Mouse (Mus musculus) heart, postnatal 0 days (tissue): ENCODE data around the gene Slc4a3. TPM values are rescaled to one million over a fixed set of nuclear protein-coding genes. Genes with fewer than 3 reads are reported as not detected.

Experiments
- ATAC-seq: fragments of 200-750 bp; cut with Nextera tagmentation; 2 replicates; pipeline ENCODE4 v1.8.0; 2017; ENCODE audit warnings: low read depth, moderate number of reproducible peaks, moderate library complexity; ENCODE audit not compliant: insufficient read depth
- DNase-seq: peaks from one replicate; pipeline ENCODE4 v3.0.0-alpha.2; 2016; ENCODE audit warnings: low spot score
- H3K27ac ChIP-seq: fragments of 300-500 bp; sonication (generic); 2 replicates; pipeline ENCODE4 v1.5.1; 2014; ENCODE audit warnings: low read depth, mild to moderate bottlenecking
- H3K27me3 ChIP-seq: fragments of 300-500 bp; sonication (generic); 2 replicates; pipeline ENCODE4 v1.6.1; 2014; ENCODE audit warnings: low read length, mixed read lengths; ENCODE audit not compliant: control insufficient read depth, insufficient read depth
- H3K36me3 ChIP-seq: fragments of 300-500 bp; sonication (generic); replicated peaks from 2 replicates; pipeline ENCODE4 v1.6.1; 2014; ENCODE audit warnings: low read length, mixed read lengths; ENCODE audit not compliant: control insufficient read depth, insufficient read depth
- H3K4me1 ChIP-seq: fragments of 300-500 bp; sonication (generic); 2 replicates; pipeline ENCODE4 v1.6.1; 2014; ENCODE audit warnings: antibody characterized with exemption; ENCODE audit not compliant: control insufficient read depth, insufficient read depth
- H3K4me2 ChIP-seq: fragments of 300-500 bp; sonication (generic); 2 replicates; pipeline ENCODE4 v1.6.1; 2014; ENCODE audit warnings: low read depth, mild to moderate bottlenecking, low read length, moderate library complexity
- H3K4me3 ChIP-seq: fragments of 300-500 bp; sonication (generic); 2 replicates; pipeline ENCODE4 v1.5.1; 2014; ENCODE audit warnings: low read depth, low read length
- H3K9ac ChIP-seq: fragments of 300-500 bp; sonication (generic); replicated peaks from 2 replicates; pipeline ENCODE4 v1.6.1; 2014; ENCODE audit warnings: low read depth, low read length, mixed read lengths
- H3K9me3 ChIP-seq: fragments of 300-500 bp; sonication (generic); replicated peaks from 2 replicates; pipeline ENCODE4 v1.6.1; 2016; ENCODE audit warnings: low read length; ENCODE audit not compliant: control insufficient read depth
- CTCF ChIP-seq: IDR thresholded peaks from 2 replicates; pipeline ENCODE4 v1.5.1; 2016; ENCODE audit warnings: antibody characterized with exemption, control low read depth, low read depth
- EP300 ChIP-seq: IDR thresholded peaks from 2 replicates; pipeline ENCODE4 v1.6.1; 2016; ENCODE audit warnings: antibody characterized with exemption, low read depth
- WGBS: fragments of 180-500 bp; shearing (Covaris S2); extraction: QIAGEN DNeasy Blood & Tissue Kit; methylation state at CpG from one replicate; pipeline ENCODE4 v1.1.7; 2014; 5-methylcytosine and 5-hydroxymethylcytosine counted together
- polyA plus RNA-seq: library from polyadenylated mRNA; unstranded; fragments of >200 nt; fragmentation: Nextera tagmentation; extraction: Ambion mirVana; gene quantifications from 2 replicates; pipeline ENCODE4 v1.2.1, GENCODE M21; 2015
- total RNA-seq: library from RNA; depleted of rRNA; stranded (reverse); fragments of >200 nt; gene quantifications from 2 replicates; pipeline ENCODE4 v1.2.3, GENCODE M21; 2014; ENCODE audit warnings: low replicate concordance

Slc4a3 gene
- total and polyA plus RNA-seq, 2 experiments from 2014 or later = 49.9 to 136 TPM

DNA sequence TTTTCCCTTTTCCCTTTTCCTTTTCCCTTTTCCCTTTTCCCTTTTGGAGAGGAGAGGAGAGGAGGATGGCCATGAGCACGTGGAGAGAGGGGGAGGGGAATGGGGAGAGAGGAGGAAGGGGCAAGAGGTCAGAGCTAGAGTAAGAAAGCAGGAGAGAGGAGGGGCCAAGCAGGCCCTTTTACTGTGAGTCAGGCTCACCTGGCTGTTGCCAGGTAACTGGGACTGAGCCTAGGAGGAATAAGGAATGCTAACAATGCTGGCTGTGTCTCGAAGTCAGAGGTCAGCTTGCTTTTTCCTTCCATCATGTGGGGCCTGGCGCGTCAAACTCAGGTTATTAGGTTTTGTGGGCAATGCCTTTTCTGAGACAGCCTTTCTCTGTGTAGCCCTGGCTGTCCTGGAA, 28.1 kb upstream of the Slc4a3 start:
- DNase-seq = no peak
- H3K27me3 ChIP-seq = no peaks in the 10 kb centered on the region
- peaks cover 35% of the 10 kb centered on the region for H3K4me1 ChIP-seq
- no peak overlapping the region for H3K9ac ChIP-seq
- no peak overlapping the region for H3K27ac ChIP-seq
- TF ChIP-seq EP300 (no peak), CTCF (no peak)
- no peaks in the 10 kb centered on the region for H3K36me3 ChIP-seq
- H3K4me3 ChIP-seq = no peak overlapping the region
- no peak overlapping the region for H3K4me2 ChIP-seq
- no peaks in the 10 kb centered on the region for H3K9me3 ChIP-seq
- WGBS = 69% methylated on average over 4 of the region's 4 CpGs
- ATAC-seq = no peak

DNA sequence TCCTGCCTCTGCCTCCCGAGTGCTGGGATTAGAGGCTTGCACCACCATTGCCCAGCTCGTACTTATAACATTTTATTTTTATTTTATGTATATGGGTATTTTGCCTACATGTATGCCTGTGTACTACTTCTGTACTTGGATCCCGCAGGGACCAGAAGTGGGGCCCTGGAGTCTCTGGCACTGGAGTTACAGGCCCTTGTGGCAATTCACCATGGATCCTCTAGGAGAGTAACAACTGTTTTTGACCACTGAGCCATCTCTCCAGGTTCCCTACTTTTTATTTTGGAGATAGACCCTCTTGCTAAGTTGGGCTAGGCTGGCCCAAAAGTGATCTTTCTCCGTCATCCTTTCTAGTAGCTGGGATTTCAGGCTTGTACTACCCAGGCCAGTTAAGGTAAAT, 27.6 kb upstream of the Slc4a3 start:
- Histone ChIP-seq H3K4me1 (peaks cover 34% of the 10 kb centered on the region), H3K36me3 (no peaks in the 10 kb centered on the region), H3K27me3 (no peaks in the 10 kb centered on the region), H3K4me2 (no peak overlapping the region), H3K4me3 (no peak overlapping the region), H3K27ac (no peak overlapping the region), H3K9me3 (no peaks in the 10 kb centered on the region), H3K9ac (no peak overlapping the region)
- ATAC-seq = no peak
- DNase-seq = no peak
- WGBS = over 99% methylated on average over 4 of the region's 4 CpGs
- TF ChIP-seq EP300 (no peak), CTCF (no peak)

DNA sequence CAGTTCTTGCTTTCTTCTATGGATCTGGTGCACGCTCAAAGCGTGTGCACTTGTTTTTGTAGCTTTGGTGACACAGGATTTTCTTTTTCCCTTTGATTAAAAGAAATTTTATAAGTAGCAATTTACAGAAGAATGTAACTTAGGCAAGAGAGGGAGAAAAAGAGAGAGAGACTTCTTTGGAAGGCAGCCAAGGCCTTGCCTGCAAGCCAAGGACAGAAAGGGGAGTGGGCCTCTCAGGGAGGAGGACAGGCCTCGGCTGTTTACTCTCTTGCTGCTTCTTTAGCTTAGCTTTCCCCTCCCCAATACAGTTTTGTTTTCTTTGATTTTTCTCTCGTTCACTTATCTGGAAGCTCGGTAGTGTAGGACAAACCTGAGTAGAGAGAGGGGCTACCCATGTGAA, 26.5 kb upstream of the Slc4a3 start:
- no peak for DNase-seq
- H3K36me3 ChIP-seq = no peaks in the 10 kb centered on the region
- H3K27me3 ChIP-seq = no peaks in the 10 kb centered on the region
- no peaks in the 10 kb centered on the region for H3K9me3 ChIP-seq
- H3K9ac ChIP-seq = no peak overlapping the region
- H3K4me3 ChIP-seq = no peak overlapping the region
- TF ChIP-seq EP300 (no peak), CTCF (no peak)
- ATAC-seq = no peak
- peak overlapping the region; percentile 94 for H3K27ac ChIP-seq
- WGBS = 37% methylated on average over 5 of the region's 5 CpGs
- no peak overlapping the region for H3K4me2 ChIP-seq
- H3K4me1 ChIP-seq = peaks cover 34% of the 10 kb centered on the region

- H3K4me1 ChIP-seq = peaks cover 28% of the 10 kb centered on the region
- H3K9me3 ChIP-seq = no peaks in the 10 kb centered on the region
- H3K36me3 ChIP-seq = peaks cover 12% of the 10 kb centered on the region
- 0% methylated on average over 46 of the region's 46 CpGs for WGBS
- peak within 1 kb of the TSS; percentile 52 for H3K9ac ChIP-seq
- no peaks in the 10 kb centered on the region for H3K27me3 ChIP-seq
- peak; percentile 78; the same call in 1 of the 2 replicates for TF ChIP-seq EP300
- TF ChIP-seq CTCF = no peak
- DNase-seq (peak; percentile 97), ATAC-seq (peak; percentile 98)
- peak within 1 kb of the TSS; percentile 71 for H3K4me3 ChIP-seq
- peak within 1 kb of the TSS; percentile 94 for H3K27ac ChIP-seq
- peak within 1 kb of the TSS; percentile 81 for H3K4me2 ChIP-seq
Observed at GRCm38 (mm10) chr1:75521321-75522031, 24.6 kb upstream of the Slc4a3 start, which contains the start of gene Stk11ip. Stk11ip (plus strand) TSS chr1:75521529.

DNA sequence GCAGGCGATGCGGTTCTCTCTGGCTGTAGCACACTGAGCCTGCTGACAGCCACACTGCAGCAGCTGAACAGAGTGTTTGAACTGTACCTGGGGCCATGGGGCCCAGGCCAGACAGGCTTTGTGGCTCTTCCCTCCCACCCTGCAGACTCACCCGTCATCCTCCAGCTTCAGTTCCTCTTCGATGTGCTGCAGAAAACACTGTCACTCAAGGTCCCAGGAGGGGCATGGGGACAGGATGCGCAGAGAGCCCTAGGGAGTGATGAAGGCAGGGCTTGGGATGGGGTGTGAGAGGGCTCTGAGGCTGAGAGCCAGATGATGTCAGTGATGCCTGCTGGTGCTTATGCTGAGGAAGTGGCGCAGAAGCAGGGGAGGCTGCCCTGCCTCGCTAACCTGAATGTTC, 21.4 kb upstream of the Slc4a3 start:
- H3K27me3 ChIP-seq = no peaks in the 10 kb centered on the region
- peaks cover 12% of the 10 kb centered on the region for H3K4me1 ChIP-seq
- WGBS = 78% methylated on average over 7 of the region's 7 CpGs
- DNase-seq = no peak
- H3K9me3 ChIP-seq = no peaks in the 10 kb centered on the region
- no peak for ATAC-seq
- peaks cover 44% of the 10 kb centered on the region for H3K36me3 ChIP-seq
- TF ChIP-seq EP300 = no peak
- TF ChIP-seq CTCF = no peak
- H3K4me2 ChIP-seq = no peak overlapping the region
- H3K27ac ChIP-seq = no peak overlapping the region
- no peak overlapping the region for H3K9ac ChIP-seq
- H3K4me3 ChIP-seq = no peak overlapping the region

DNA sequence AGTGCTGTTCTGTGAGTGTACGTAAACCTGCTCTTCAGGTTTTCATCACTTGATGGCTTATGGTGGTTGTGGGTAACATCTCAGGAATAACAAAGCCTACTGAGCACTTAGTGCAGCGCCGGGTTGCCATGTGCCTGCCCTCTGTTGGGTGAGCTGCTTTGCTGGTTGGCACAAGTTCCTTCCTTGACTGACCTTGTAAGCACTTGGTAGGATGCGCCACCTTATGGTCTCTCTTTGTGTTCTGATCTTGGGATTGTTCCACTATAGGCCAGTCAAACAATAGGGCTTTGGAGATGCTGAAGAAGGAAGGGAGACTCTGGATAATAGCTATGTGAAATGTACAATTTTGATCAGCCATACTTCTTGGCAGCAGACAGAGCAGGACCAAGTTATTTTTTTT, 15.5 kb upstream of the Slc4a3 start:
- H3K4me1 ChIP-seq = no peaks in the 10 kb centered on the region
- ATAC-seq (peak; percentile 52), DNase-seq (peak; percentile 45)
- H3K4me2 ChIP-seq = no peak overlapping the region
- no peaks in the 10 kb centered on the region for H3K27me3 ChIP-seq
- H3K9ac ChIP-seq = no peak overlapping the region
- H3K36me3 ChIP-seq = peaks cover 83% of the 10 kb centered on the region
- WGBS = 48% methylated on average over 4 of the region's 4 CpGs
- H3K4me3 ChIP-seq = no peak overlapping the region
- H3K27ac ChIP-seq = no peak overlapping the region
- TF ChIP-seq EP300 = no peak
- TF ChIP-seq CTCF = peak; percentile 61
- H3K9me3 ChIP-seq = no peaks in the 10 kb centered on the region
